Mouse (Mus musculus) lung, postnatal 0 days (tissue): ENCODE measurements around the gene Cd72.

ENCODE experiments used
- CTCF ChIP-seq: IDR thresholded peaks from 2 replicates; pipeline ENCODE4 v1.5.1; 2016; ENCODE audit warnings: antibody characterized with exemption, mild to moderate bottlenecking
- EP300 ChIP-seq: IDR thresholded peaks from 2 replicates; pipeline ENCODE4 v1.6.1; 2016; ENCODE audit warnings: antibody characterized with exemption, mild to moderate bottlenecking, control low read depth

- TF ChIP-seq CTCF (no peak), EP300 (no peak)
Observed at GRCm38 (mm10) chr4:43426487-43426886, 27.9 kb downstream of the Cd72 start.
